Mouse (Mus musculus) brain, embryonic 14.5 days (tissue): ENCODE results near the gene Rab22a.

ENCODE experiments used
- CTCF ChIP-seq: fragments of 200-500 bp; IDR thresholded peaks from 2 replicates; pipeline ENCODE4 v1.5.1; 2012; ENCODE audit warnings: inconsistent platforms, mild to moderate bottlenecking, moderate library complexity, borderline replicate concordance; ENCODE audit not compliant: insufficient read depth, insufficient read length; ENCODE audit errors: extremely low read depth
- POLR2A ChIP-seq: fragments of 200-500 bp; IDR thresholded peaks from 2 replicates; pipeline ENCODE4 v1.6.1; 2012; ENCODE audit warnings: mild to moderate bottlenecking, inconsistent platforms, borderline replicate concordance; ENCODE audit not compliant: poor library complexity, insufficient read depth, insufficient read length, severe bottlenecking; ENCODE audit errors: extremely low read depth

DNA sequence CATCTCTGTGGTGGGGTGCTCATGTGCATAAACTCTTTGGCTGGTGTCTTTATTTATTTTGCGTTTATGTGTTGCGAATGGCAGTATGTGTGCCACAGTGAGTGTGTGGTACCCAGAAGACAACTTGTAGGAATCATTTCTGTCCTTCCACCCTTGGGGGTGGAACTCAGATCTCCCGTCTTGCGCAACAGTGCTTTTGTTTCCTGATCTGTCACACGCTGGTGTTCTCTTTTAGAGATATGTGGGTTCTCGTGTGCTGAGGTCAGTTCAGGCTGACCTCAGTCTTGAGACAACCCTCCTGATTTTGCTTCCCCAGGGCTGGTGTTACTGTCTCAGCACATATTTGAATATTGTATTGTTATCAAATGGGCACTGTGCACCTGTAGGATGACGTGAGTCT lies 79.5 kb downstream of the Rab22a start:
- no peak for TF ChIP-seq CTCF
- TF ChIP-seq POLR2A = no peak
